11 mouse cellular contexts compared by ENCODE assay signal in genomic region chr3:107833872-107834341, GRCm38 (mm10). TPM values are rescaled to one million over a fixed set of nuclear protein-coding genes. Genes with fewer than 3 reads are reported as not detected.
A peak's percentile ranks its signal among the peaks of the same experiment; 100 is the strongest.
DNase-seq lines count a peak whose midpoint lies in the region; ATAC-seq and TF ChIP-seq lines count a peak whose summit lies in the region.
"Had no signal": no experiment of that assay in that cellular context is flagged by ENCODE, and none has a peak within 500 bp of the region (broad histone marks: within the 10 kb centered on the region; RNA-seq: fewer than 3 reads in every experiment).

No protein-coding gene starts in this region.

- no peaks in the 10 kb centered on the region for H3K36me3 ChIP-seq in ES-E14 (ENCODE audit: control insufficient read depth, insufficient read depth, low read length, poor library complexity, severe bottlenecking)
- H3K36me3 ChIP-seq in midbrain, embryonic 11.5 days (ENCODE audit: control insufficient read depth, insufficient read depth, low read length) = no peaks in the 10 kb centered on the region
- H3K36me3 ChIP-seq: lung, embryonic 15.5 days had no signal

- WGBS in midbrain, embryonic 11.5 days = 25% methylated on average over 4 of the region's 4 CpGs

- no peak overlapping the region for H3K4me3 ChIP-seq in ES-E14 (ENCODE audit: insufficient read depth in 1 of 2, low read depth in 1 of 2, low read length in 2 of 2, poor library complexity in 1 of 2, severe bottlenecking in 1 of 2)
- no peak overlapping the region for H3K4me3 ChIP-seq in midbrain, embryonic 11.5 days (ENCODE audit: low read depth, low read length)
- H3K4me3 ChIP-seq: left cerebral cortex, adult 2 months; lung, embryonic 15.5 days had no signal

- H3K4me1 ChIP-seq in ES-E14 (ENCODE audit: control insufficient read depth in 2 of 2, insufficient read depth in 2 of 2, low read length in 2 of 2, poor library complexity in 1 of 2) = peaks cover 5 to 12% of the 10 kb centered on the region in 2 experiments; a peak in 3 of 4 replicates
- H3K4me1 ChIP-seq in midbrain, embryonic 11.5 days (ENCODE audit: control insufficient read depth, insufficient read depth, low read length) = peaks cover 9% of the 10 kb centered on the region

- H3K27me3 ChIP-seq in midbrain, embryonic 11.5 days (ENCODE audit: control insufficient read depth, insufficient read depth, low read length) = no peaks in the 10 kb centered on the region
- H3K27me3 ChIP-seq: lung, embryonic 15.5 days had no signal

- H3K9me3 ChIP-seq in ES-E14 (ENCODE audit: control insufficient read depth, insufficient read depth, low read depth, low read length) = no peaks in the 10 kb centered on the region
- H3K9me3 ChIP-seq in midbrain, embryonic 11.5 days (ENCODE audit: control insufficient read depth, low read length) = no peaks in the 10 kb centered on the region
- H3K9me3 ChIP-seq: lung, embryonic 15.5 days had no signal

- peak overlapping the region; percentile 7; the same call in 1 of the 2 replicates for H3K4me2 ChIP-seq in midbrain, embryonic 11.5 days
- H3K4me2 ChIP-seq: lung, embryonic 15.5 days had no signal

- in situ Hi-C loops in ES-E14 (cut with MboI; ENCODE audit: low sequenced_read_pairs in 2 of 2, unreplicated experiment in 2 of 2) = no loop called here

- H3K27ac ChIP-seq in ES-E14 (ENCODE audit: insufficient read depth, low read depth, low read length, poor library complexity, severe bottlenecking) = no peak overlapping the region; the same call in 1 of the 2 replicates
- peak overlapping the region; percentile 40; the same call in 1 of the 2 replicates for H3K27ac ChIP-seq in midbrain, embryonic 11.5 days (ENCODE audit: low read depth, low read length)
- H3K27ac ChIP-seq: lung, embryonic 15.5 days had no signal

- ATAC-seq in midbrain, embryonic 11.5 days (ENCODE audit: low FRiP score) = peak; percentile 78

- no peak overlapping the region for H3K9ac ChIP-seq in ES-E14 (ENCODE audit: insufficient read depth, low read depth, low read length, poor library complexity, severe bottlenecking)
- H3K9ac ChIP-seq in midbrain, embryonic 11.5 days (ENCODE audit: low read length) = no peak overlapping the region
- H3K9ac ChIP-seq: lung, embryonic 15.5 days had no signal

- no peak for DNase-seq in ES-E14 (ENCODE audit: low read depth, low spot score)
- peak; percentile 49 for DNase-seq in brain, embryonic 18.5 days (ENCODE audit: low read depth, low spot score)
- DNase-seq in forelimb bud, embryonic 11.5 days (ENCODE audit: low read depth, low spot score) = peak; percentile 72
- DNase-seq in midbrain, embryonic 11.5 days (ENCODE audit: low spot score, missing footprints) = no peak
- DNase-seq in spleen, postnatal 14 days (ENCODE audit: low spot score in 2 of 2) = no peak
- DNase-seq in spleen, adult 18-20 months = no peak
- no peak for DNase-seq in heart, adult 11 months
- no peak for DNase-seq in natural killer cell, adult 2 months (ENCODE audit: low spot score in 2 of 2)
- DNase-seq: kidney, adult 11 months had no signal

TF ChIP-seq in ES-E14, 5 proteins besides CTCF, POLR2A, EP300 and RAD21:
- TF ChIP-seq HCFC1 (IDR thresholded peaks at IDR 0.05; ENCODE audit: borderline replicate concordance, insufficient read depth, low read length) (no peak), ZNF384 (IDR thresholded peaks at IDR 0.05; ENCODE audit: low read depth, low read length) (peak; percentile 63)

RNA-seq across cellular contexts. Expression of gene Eps8l3, which starts 43.1 kb away (rescaled TPM):
- total RNA-seq in ES-E14 (2012; rRNA removed) = not detected in 2 replicates
- polyA plus RNA-seq in midbrain, embryonic 11.5 days (2014; fragmentation: Nextera tagmentation; extraction: Ambion mirVana) = not detected in 2 replicates
- total RNA-seq: left cerebral cortex, adult 2 months had no signal
- polyA plus RNA-seq: lung, embryonic 15.5 days had no signal

Comparison
In these comparisons a context has a peak if more than half of its experiments do, and no peak if none do; other contexts are left out.
1. DNase-seq: peak in brain, embryonic 18.5 days (single experiment) and forelimb bud, embryonic 11.5 days (single experiment); none in ES-E14 (single experiment), midbrain, embryonic 11.5 days (single experiment), spleen, postnatal 14 days (0 of 2), spleen, adult 18-20 months (0 of 2), heart, adult 11 months (single experiment) and natural killer cell, adult 2 months (0 of 2).